Mouse (Mus musculus): ENCODE measurements around the gene AW822073.
"Not testable (repeated sequence)": the region's sequence is repeated elsewhere in the genome, so short reads cannot be mapped to it uniquely, and the experiment has no call there.

Gene AW822073

DNA sequence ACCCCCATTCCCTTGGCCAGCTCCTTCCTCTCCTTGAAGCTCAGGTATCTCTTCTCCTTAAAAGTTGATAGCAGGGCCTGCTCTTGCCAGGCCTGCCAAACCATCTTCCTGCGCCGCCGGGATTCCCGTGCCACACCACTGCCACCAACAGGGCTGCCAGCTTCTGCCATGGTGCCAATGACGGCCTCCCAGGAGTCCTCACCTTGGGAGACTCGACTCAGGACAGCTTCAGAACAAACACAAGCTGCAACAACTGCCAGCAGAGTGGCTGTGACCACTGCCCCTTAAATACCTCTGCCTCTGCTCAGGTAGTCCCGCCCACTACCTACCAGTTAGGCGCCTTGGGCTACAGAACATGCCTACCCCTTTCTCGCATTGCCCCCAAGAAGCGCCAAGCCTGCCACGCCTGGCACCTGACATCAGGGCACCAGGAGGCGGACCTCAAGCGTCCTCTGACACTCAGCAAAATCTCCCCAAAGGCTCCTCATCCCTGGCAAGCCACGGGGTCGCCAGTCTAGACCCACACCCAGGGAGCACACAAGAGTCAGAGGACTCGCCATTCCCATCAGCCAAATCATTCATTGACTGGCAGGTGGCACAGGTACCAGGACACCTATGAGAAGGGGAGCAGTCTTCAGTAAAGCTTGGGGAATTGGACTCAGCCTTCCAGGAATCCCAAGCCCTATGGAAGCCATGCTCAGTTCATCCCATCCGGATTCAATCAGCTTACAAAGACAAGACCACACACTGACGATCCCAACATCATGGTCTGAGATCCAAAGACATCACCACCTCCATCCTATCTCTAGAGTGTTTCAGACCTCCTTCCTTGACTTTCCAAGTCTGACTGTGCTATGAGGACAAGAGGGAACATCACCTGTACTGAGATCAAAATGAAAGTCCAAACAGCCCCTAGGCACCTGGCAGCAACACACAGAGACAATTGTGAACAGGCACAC, at the start of gene AW822073:
Gene AW822073, minus strand, starts transcription at position 104 of the 959 bp plus-strand sequence.
- DNase-seq (ENCODE audit: low read depth), result not testable (repeated sequence)

DNA sequence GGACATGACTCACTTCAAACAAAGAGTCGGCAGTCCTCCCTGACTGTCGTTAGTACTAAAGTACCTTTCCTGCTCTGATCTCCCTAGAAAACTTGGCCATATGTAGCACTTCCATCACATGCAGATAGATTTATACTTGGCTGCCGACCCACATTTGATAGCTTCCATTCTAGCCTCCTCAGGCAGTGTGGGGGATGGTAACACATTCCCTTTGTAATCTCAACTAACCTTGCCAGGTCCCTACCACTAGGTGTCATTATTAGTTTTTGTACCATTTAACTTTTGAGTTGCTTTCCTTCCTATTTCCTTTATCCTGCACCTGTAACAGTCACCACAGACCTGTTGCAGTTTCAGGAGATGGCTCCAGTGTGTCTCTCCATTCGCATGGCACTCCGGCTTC, 33.7 kb upstream of the AW822073 start:
- no peak for DNase-seq (ENCODE audit: low read depth)

GRCm38 (mm10) chr10:58255954-58256353, 31.2 kb upstream of the AW822073 start:
- no peak for DNase-seq (ENCODE audit: low read depth)

- peak; percentile 93 for DNase-seq (ENCODE audit: low read depth)
Observed at GRCm38 (mm10) chr10:58255213-58255892, 30.6 kb upstream of the AW822073 start, which contains the start of gene Gcc2. Gcc2 (plus strand) TSS chr10:58255497.

DNA sequence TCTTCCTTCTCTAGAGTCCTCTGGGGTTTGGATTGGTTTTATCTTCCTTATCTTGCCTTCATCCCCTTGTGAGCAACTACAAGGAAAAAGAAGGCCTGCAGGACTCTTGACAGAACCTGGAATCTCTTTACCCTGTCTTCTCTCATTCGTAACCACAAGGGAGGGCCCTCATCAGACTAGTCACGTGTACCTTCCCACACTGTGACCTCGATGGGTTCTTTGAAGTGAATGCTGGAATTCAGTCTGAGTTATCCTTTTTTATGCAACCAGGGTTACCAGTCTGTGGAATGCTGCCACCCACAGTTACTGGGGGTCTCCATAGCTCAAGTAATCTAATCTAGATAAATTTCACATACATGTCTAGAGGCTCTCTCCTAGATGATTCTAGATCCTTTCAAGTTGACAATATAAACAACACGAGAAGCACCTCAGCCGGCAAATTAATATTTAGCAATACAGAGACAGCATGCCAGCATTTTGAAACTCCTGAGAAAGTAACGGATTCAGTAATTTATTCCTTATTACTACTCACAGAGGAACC, 30.0 kb upstream of the AW822073 start:
- no peak for DNase-seq (ENCODE audit: low read depth)

DNA sequence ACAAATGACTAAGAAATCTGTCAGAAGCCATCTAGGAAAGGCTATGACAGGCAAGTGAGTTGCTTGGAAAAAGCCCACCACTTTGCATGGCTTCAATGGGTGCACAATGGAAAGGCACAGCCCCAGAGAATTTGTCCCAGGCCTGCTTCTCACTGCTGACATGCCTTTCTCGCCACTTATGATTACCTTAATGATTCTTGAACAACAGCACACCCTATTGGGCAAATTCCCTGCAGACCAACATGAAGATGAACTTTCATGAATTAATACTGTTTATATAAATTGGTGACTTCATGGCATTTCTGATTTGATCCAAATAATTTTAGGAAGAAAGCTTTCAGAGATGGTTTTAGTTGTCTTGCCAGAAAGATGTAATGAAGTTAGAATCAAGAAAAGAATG, 24.8 kb upstream of the AW822073 start:
- no peak for DNase-seq (ENCODE audit: low read depth)

- not testable (repeated sequence) for DNase-seq (ENCODE audit: low read depth)
Observed at GRCm38 (mm10) chr10:58238984-58239740, 14.4 kb upstream of the AW822073 start.

DNA sequence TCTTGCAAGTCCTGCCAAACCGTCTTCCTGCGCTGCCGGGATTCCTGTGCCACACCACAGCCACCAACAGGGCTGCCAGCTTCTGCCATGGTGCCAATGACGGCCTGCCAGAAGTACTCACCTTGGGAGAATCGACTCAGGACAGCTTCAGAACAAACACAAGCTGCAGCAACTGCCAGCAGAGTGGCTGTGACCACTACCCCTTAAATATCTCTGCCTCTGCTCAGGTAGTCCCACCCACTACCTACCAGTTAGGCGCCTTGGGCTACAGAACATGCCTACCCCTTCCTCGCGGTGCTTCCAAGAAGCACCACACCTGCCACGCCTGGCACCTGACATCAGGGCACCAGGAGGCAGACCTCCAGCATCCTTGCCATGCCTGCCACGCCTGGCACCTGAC, 11.9 kb upstream of the AW822073 start, which contains the start of gene Gm4981:
Gene Gm4981, minus strand, starts transcription at position 89 of the 400 bp plus-strand sequence.
- no peak for DNase-seq (ENCODE audit: low read depth)

DNA sequence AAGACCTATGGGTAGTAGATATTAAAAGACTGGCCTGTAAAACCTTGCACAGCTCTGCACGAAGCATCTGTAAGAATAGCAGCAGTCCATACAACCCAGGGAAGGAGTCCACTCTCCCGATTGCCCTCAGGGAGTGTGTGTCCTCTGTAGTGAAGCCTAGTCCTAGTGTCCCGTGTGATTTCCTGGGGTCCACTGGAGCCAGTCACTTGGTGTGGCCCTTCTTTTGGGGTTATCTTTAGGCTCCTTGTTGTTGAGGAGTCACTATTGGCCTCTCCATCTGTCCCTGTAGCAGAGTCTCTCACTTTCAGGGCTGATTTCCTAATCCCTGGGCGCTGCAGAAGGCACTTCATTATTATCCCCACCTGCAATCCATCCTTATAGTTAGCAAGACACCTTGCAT, 10.3 kb upstream of the AW822073 start:
- DNase-seq (ENCODE audit: low read depth), result not testable (repeated sequence)

GRCm38 (mm10) chr10:58233740-58234121, 9.0 kb upstream of the AW822073 start:
- DNase-seq (ENCODE audit: low read depth), result not testable (repeated sequence)

GRCm38 (mm10) chr10:58233054-58233739, 8.5 kb upstream of the AW822073 start:
- not testable (repeated sequence) for DNase-seq (ENCODE audit: low read depth)

GRCm38 (mm10) chr10:58232641-58232969, 7.9 kb upstream of the AW822073 start, which contains the start of gene Duxf3:
Duxf3 (minus strand) TSS chr10:58232675.
- not testable (repeated sequence) for DNase-seq (ENCODE audit: low read depth)

- not testable (repeated sequence) for DNase-seq (ENCODE audit: low read depth)
Observed at GRCm38 (mm10) chr10:58231779-58232640, 7.3 kb upstream of the AW822073 start.

- not testable (repeated sequence) for DNase-seq (ENCODE audit: low read depth)
Observed at GRCm38 (mm10) chr10:58231088-58231487, 6.4 kb upstream of the AW822073 start.

GRCm38 (mm10) chr10:58230021-58230420, 5.3 kb upstream of the AW822073 start:
- not testable (repeated sequence) for DNase-seq (ENCODE audit: low read depth)

- not testable (repeated sequence) for DNase-seq (ENCODE audit: low read depth)
Observed at GRCm38 (mm10) chr10:58227798-58228197, 3.1 kb upstream of the AW822073 start.

- DNase-seq (ENCODE audit: low read depth), result not testable (repeated sequence)
Observed at GRCm38 (mm10) chr10:58226357-58226756, 1.6 kb upstream of the AW822073 start.

- not testable (repeated sequence) for DNase-seq (ENCODE audit: low read depth)
Observed at GRCm38 (mm10) chr10:58223972-58224805, 541 bp downstream of the AW822073 start.

- DNase-seq (ENCODE audit: low read depth), result not testable (repeated sequence)
Observed at GRCm38 (mm10) chr10:58223161-58223560, 1.6 kb downstream of the AW822073 start.

All from c-Kit-positive CD71-negative TER-119-negative erythroid progenitor cells, embryonic 14.5 days (primary cell).